Comparison of ENCODE assay signal across 8 mouse cellular contexts in the genomic region with DNA sequence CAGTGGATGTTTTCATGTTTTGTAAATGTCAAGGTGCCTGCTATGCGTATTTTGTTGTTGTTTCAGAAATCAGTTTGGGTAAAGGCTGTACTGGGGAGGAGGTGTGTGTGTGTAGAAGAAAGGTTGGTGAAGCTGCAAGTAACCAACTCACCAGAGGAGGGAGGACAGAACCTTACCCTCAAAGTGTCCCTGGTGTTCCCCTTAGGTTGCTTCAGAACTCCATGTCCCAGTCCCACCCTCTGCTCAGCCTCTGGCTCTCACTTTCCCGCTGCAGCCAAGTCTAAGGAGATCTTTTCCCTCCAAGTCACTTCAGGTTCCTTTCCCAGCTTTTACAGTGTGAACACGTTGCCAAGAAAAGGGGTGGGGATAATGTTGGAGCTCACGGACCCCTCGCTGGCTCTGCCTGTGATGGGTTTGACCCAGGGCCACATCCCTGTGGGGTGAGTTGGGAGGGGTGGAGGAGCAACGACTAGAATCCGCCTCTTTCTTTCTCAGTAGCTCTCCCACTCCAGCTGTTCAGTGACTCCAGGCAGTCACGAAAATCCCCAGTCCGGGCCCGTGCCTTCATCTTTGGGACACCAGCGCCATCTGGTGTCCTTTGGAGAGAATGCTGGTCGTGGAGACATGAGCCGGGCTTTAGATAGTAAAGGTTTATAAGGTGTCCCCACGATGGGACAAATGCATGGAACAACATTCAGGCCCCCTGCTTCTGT. TPM values are rescaled to one million over a fixed set of nuclear protein-coding genes. Genes with fewer than 3 reads are reported as not detected.
DNase-seq lines count a peak whose midpoint lies in the region; ATAC-seq and TF ChIP-seq lines count a peak whose summit lies in the region.

No protein-coding gene starts in this region.

- peak; percentile 89 for TF ChIP-seq CTCF in liver, embryonic 14.5 days (IDR thresholded peaks at IDR 0.05; ENCODE audit: low read depth)

- H3K27ac ChIP-seq in forebrain, embryonic 13.5 days, result no peak overlapping the region
- no peak overlapping the region for H3K27ac ChIP-seq in liver, embryonic 14.5 days
- no peak overlapping the region for H3K27ac ChIP-seq in neural tube, embryonic 12.5 days

- H3K4me3 ChIP-seq in forebrain, embryonic 13.5 days, result no peak overlapping the region
- H3K4me3 ChIP-seq in liver, embryonic 14.5 days (ENCODE audit: insufficient read depth in 1 of 2, low read depth in 2 of 2, low read length in 2 of 2), result no peak overlapping the region
- H3K4me3 ChIP-seq in neural tube, embryonic 12.5 days, result no peak overlapping the region

- H3K4me2 ChIP-seq in forebrain, embryonic 13.5 days, result peak overlapping the region; percentile 34
- H3K4me2 ChIP-seq in liver, embryonic 14.5 days (ENCODE audit: low read depth), result no peak overlapping the region
- H3K4me2 ChIP-seq in neural tube, embryonic 12.5 days (replicated peaks), result no peak overlapping the region

- peak; percentile 83 for DNase-seq in ES-CJ7 (ENCODE audit: low read depth, low spot score)
- peak; percentile 76 for DNase-seq in c-Kit-positive CD71-positive TER-119-positive erythroid progenitor cells, embryonic 14.5 days (ENCODE audit: low spot score)
- DNase-seq in heart, postnatal 10 days, result peak; percentile 83 to 90
- peak; percentile 73 to 83 for DNase-seq in kidney, postnatal 25 days
- DNase-seq in liver, embryonic 14.5 days (ENCODE audit: low read depth in 3 of 3, low spot score in 3 of 3), result peak; percentile 46 to 61 (median 47)
- DNase-seq in testis, postnatal 10 days (ENCODE audit: low spot score), result peak; percentile 86

- peaks cover 4% of the 10 kb centered on the region; the same call in 1 of the 2 replicates for H3K36me3 ChIP-seq in forebrain, embryonic 13.5 days (ENCODE audit: poor library complexity, severe bottlenecking)
- H3K36me3 ChIP-seq in liver, embryonic 14.5 days (replicated peaks; ENCODE audit: control insufficient read depth, insufficient read depth, low read depth), result no peaks in the 10 kb centered on the region
- H3K36me3 ChIP-seq in neural tube, embryonic 12.5 days, result peaks cover 6% of the 10 kb centered on the region; the same call in 1 of the 2 replicates

- intact Hi-C loops in heart, postnatal 10 days (cut with DNase I), result loop anchor here (1.0 to 2.0 kb wide), 3 partner anchors 22 to 124 kb away; no protein-coding TSS in a partner anchor

- peak; percentile 72 for ATAC-seq in forebrain, embryonic 13.5 days
- ATAC-seq in liver, embryonic 14.5 days (ENCODE audit: insufficient read depth), result peak; percentile 10; the same call in 1 of the 2 replicates
- peak; percentile 57 for ATAC-seq in neural tube, embryonic 12.5 days (ENCODE audit: low FRiP score, low read depth)

- H3K27me3 ChIP-seq in forebrain, embryonic 13.5 days, result peaks cover 28% of the 10 kb centered on the region
- H3K27me3 ChIP-seq in liver, embryonic 14.5 days (ENCODE audit: control insufficient read depth, insufficient read depth, low read length), result peaks cover 8% of the 10 kb centered on the region
- 0 out of 2 replicates have a peak, but pooled peaks cover 10% of the 10 kb centered on the region for H3K27me3 ChIP-seq in neural tube, embryonic 12.5 days (replicated peaks)

- WGBS in forebrain, embryonic 13.5 days, result 7% methylated on average over 14 of the region's 14 CpGs
- WGBS in liver, embryonic 14.5 days (ENCODE audit: insufficient replicate concordance), result 6% methylated on average over 14 of the region's 14 CpGs
- WGBS in neural tube, embryonic 12.5 days, result 8% methylated on average over 14 of the region's 14 CpGs

- H3K9ac ChIP-seq in forebrain, embryonic 13.5 days, result no peak overlapping the region; the same call in 1 of the 2 replicates
- H3K9ac ChIP-seq in liver, embryonic 14.5 days (replicated peaks), result no peak overlapping the region
- H3K9ac ChIP-seq in neural tube, embryonic 12.5 days, result no peak overlapping the region

- no peak for TF ChIP-seq EP300 in liver, embryonic 14.5 days (IDR thresholded peaks at IDR 0.05; ENCODE audit: low read depth)

- H3K4me1 ChIP-seq in forebrain, embryonic 13.5 days, result peaks cover 4% of the 10 kb centered on the region; the same call in 1 of the 2 replicates
- H3K4me1 ChIP-seq in liver, embryonic 14.5 days (replicated peaks; ENCODE audit: control insufficient read depth in 2 of 2, insufficient read depth in 2 of 2, low read length in 1 of 2), result peaks cover 18 to 30% of the 10 kb centered on the region in 2 experiments
- H3K4me1 ChIP-seq in neural tube, embryonic 12.5 days, result peaks cover 22% of the 10 kb centered on the region

- no peaks in the 10 kb centered on the region for H3K9me3 ChIP-seq in forebrain, embryonic 13.5 days (replicated peaks)
- H3K9me3 ChIP-seq in liver, embryonic 14.5 days (ENCODE audit: control insufficient read depth, low read length), result no peaks in the 10 kb centered on the region
- no peaks in the 10 kb centered on the region for H3K9me3 ChIP-seq in neural tube, embryonic 12.5 days

RNA-seq across cellular contexts. Expression of a gene that starts 11.7 kb away (rescaled TPM):
- polyA plus RNA-seq in forebrain, embryonic 13.5 days (2015; fragmentation: Nextera tagmentation; extraction: Ambion mirVana), result 16.9 and 18.6 TPM in 2 replicates
- 10 to 100 TPM; 38.6 to 39.5 TPM for total RNA-seq in heart, postnatal 10 days (2021)
- 5.0 and 5.2 TPM in 2 replicates for polyA plus RNA-seq in liver, embryonic 14.5 days (2012; rRNA removed)
- polyA plus RNA-seq in liver, embryonic 14.5 days (2014; fragmentation: Nextera tagmentation; extraction: Ambion mirVana), result 2.8 and 3.6 TPM in 2 replicates
- 43.6 and 43.7 TPM in 2 replicates for polyA plus RNA-seq in neural tube, embryonic 12.5 days (2016; fragmentation: Nextera tagmentation; extraction: Ambion mirVana)

RNA-seq across cellular contexts. Expression of a gene that starts 12.0 kb away (rescaled TPM):
- 34.0 and 35.5 TPM in 2 replicates for polyA plus RNA-seq in forebrain, embryonic 13.5 days (2015; fragmentation: Nextera tagmentation; extraction: Ambion mirVana)
- under 1 TPM; 0.38 to 0.52 TPM for total RNA-seq in heart, postnatal 10 days (2021)
- polyA plus RNA-seq in liver, embryonic 14.5 days (2012; rRNA removed), result 0.13 and 0.18 TPM in 2 replicates
- polyA plus RNA-seq in liver, embryonic 14.5 days (2014; fragmentation: Nextera tagmentation; extraction: Ambion mirVana), result 0.09 TPM in 1 of 2 replicates, not detected in the other
- 28.9 and 30.4 TPM in 2 replicates for polyA plus RNA-seq in neural tube, embryonic 12.5 days (2016; fragmentation: Nextera tagmentation; extraction: Ambion mirVana)

RNA-seq across cellular contexts. Expression of a gene that starts 17.1 kb away (rescaled TPM):
- polyA plus RNA-seq in forebrain, embryonic 13.5 days (2015; fragmentation: Nextera tagmentation; extraction: Ambion mirVana), result 4.0 and 5.4 TPM in 2 replicates
- not detected for total RNA-seq in heart, postnatal 10 days (2021)
- polyA plus RNA-seq in liver, embryonic 14.5 days (2012; rRNA removed), result 0.03 TPM in 2 replicates
- not detected in 2 replicates for polyA plus RNA-seq in liver, embryonic 14.5 days (2014; fragmentation: Nextera tagmentation; extraction: Ambion mirVana)
- polyA plus RNA-seq in neural tube, embryonic 12.5 days (2016; fragmentation: Nextera tagmentation; extraction: Ambion mirVana), result 22.1 and 24.3 TPM in 2 replicates

RNA-seq across cellular contexts. Expression of a gene that starts 31.6 kb away (rescaled TPM):
- 53.7 and 62.7 TPM in 2 replicates for polyA plus RNA-seq in forebrain, embryonic 13.5 days (2015; fragmentation: Nextera tagmentation; extraction: Ambion mirVana)
- 10 to 100 TPM; 39.7 to 40.1 TPM for total RNA-seq in heart, postnatal 10 days (2021)
- polyA plus RNA-seq in liver, embryonic 14.5 days (2012; rRNA removed), result 34.3 and 38.2 TPM in 2 replicates
- 22.8 and 31.1 TPM in 2 replicates for polyA plus RNA-seq in liver, embryonic 14.5 days (2014; fragmentation: Nextera tagmentation; extraction: Ambion mirVana)
- polyA plus RNA-seq in neural tube, embryonic 12.5 days (2016; fragmentation: Nextera tagmentation; extraction: Ambion mirVana), result 69.9 and 83.5 TPM in 2 replicates

RNA-seq across cellular contexts. Expression of a gene that starts 38.9 kb away (rescaled TPM):
- 15.5 and 17.2 TPM in 2 replicates for polyA plus RNA-seq in forebrain, embryonic 13.5 days (2015; fragmentation: Nextera tagmentation; extraction: Ambion mirVana)
- total RNA-seq in heart, postnatal 10 days (2021), result 100 to 1,000 TPM; 171 to 173 TPM
- polyA plus RNA-seq in liver, embryonic 14.5 days (2012; rRNA removed), result 7.7 and 9.7 TPM in 2 replicates
- 5.3 and 6.8 TPM in 2 replicates for polyA plus RNA-seq in liver, embryonic 14.5 days (2014; fragmentation: Nextera tagmentation; extraction: Ambion mirVana)
- polyA plus RNA-seq in neural tube, embryonic 12.5 days (2016; fragmentation: Nextera tagmentation; extraction: Ambion mirVana), result 49.0 and 50.6 TPM in 2 replicates

Comparison
In these comparisons a context has a peak if more than half of its experiments do, and no peak if none do; other contexts are left out.
1. ATAC-seq: peak in every context shown above with its lines; median percentile 72 in forebrain, embryonic 13.5 days; 57 in neural tube, embryonic 12.5 days; 10 in liver, embryonic 14.5 days.
2. RNA of a gene that starts 12.0 kb away (polyA plus RNA-seq): 34.0 to 35.5 TPM in forebrain, embryonic 13.5 days and 28.9 to 30.4 TPM in neural tube, embryonic 12.5 days; 0.09 to 0.18 TPM in liver, embryonic 14.5 days; every median in the first group is over 10 times any median in the second.
3. Peak in every context shown above with its lines, with median percentiles within 50 percentile points of each other: DNase-seq.